Mouse (Mus musculus) limb, embryonic 15.5 days (tissue): Measurements from ENCODE around the gene B3gnt2. TPM values are rescaled to one million over a fixed set of nuclear protein-coding genes. Genes with fewer than 3 reads are reported as not detected.

Source experiments
- ATAC-seq: fragments of 200-750 bp; cut with Nextera tagmentation; 2 replicates; pipeline ENCODE4 v1.8.0; 2017; ENCODE audit warnings: low read depth, moderate TSS enrichment; ENCODE audit not compliant: insufficient number of reproducible peaks, low FRiP score, low TSS enrichment
- H3K27ac ChIP-seq: fragments of 300-500 bp; sonication (generic); 2 replicates; pipeline ENCODE4 v1.5.1; 2015; ENCODE audit warnings: moderate library complexity, mild to moderate bottlenecking, inconsistent platforms
- H3K27me3 ChIP-seq: fragments of 300-500 bp; sonication (generic); 2 replicates; pipeline ENCODE4 v1.6.1; 2015; ENCODE audit warnings: inconsistent platforms
- H3K36me3 ChIP-seq: fragments of 300-500 bp; sonication (generic); 2 replicates; pipeline ENCODE4 v1.6.1; 2015; ENCODE audit warnings: inconsistent platforms
- H3K4me1 ChIP-seq: fragments of 300-500 bp; sonication (generic); 2 replicates; pipeline ENCODE4 v1.6.1; 2015; ENCODE audit warnings: inconsistent platforms
- H3K4me2 ChIP-seq: fragments of 300-500 bp; sonication (generic); 2 replicates; pipeline ENCODE4 v1.6.1; 2015; ENCODE audit warnings: mild to moderate bottlenecking, inconsistent platforms
- H3K4me3 ChIP-seq: fragments of 300-500 bp; sonication (generic); 2 replicates; pipeline ENCODE4 v1.5.1; 2015; ENCODE audit warnings: mild to moderate bottlenecking, inconsistent platforms
- H3K9ac ChIP-seq: fragments of 300-500 bp; sonication (generic); 2 replicates; pipeline ENCODE4 v1.6.1; 2015; ENCODE audit warnings: inconsistent platforms
- H3K9me3 ChIP-seq: fragments of 300-500 bp; sonication (generic); 2 replicates; pipeline ENCODE4 v1.6.1; 2016; ENCODE audit warnings: inconsistent platforms
- WGBS: fragments of 180-500 bp; shearing (Covaris S2); methylation state at CpG from one replicate; pipeline ENCODE4 v1.1.7; 2015; 5-methylcytosine and 5-hydroxymethylcytosine counted together
- polyA plus RNA-seq: library from polyadenylated mRNA; unstranded; fragments of >200 nt; fragmentation: Nextera tagmentation; extraction: Ambion mirVana; gene quantifications from 2 replicates; pipeline ENCODE4 v1.2.1, GENCODE M21; 2015

B3gnt2 gene
- polyA plus RNA-seq, 1 experiment from 2014 or later: 11.6 TPM

GRCm38 (mm10) chr11:22805171-22805570, 55.6 kb downstream of the B3gnt2 start:
- Histone ChIP-seq H3K9me3 (no peaks in the 10 kb centered on the region), H3K27ac (no peak overlapping the region), H3K4me3 (no peak overlapping the region), H3K4me1 (peaks cover 3% of the 10 kb centered on the region), H3K27me3 (no peaks in the 10 kb centered on the region), H3K9ac (no peak overlapping the region), H3K36me3 (no peaks in the 10 kb centered on the region), H3K4me2 (no peak overlapping the region)
- ATAC-seq: no peak
- WGBS: 76% methylated on average over 1 of the region's 1 CpGs

GRCm38 (mm10) chr11:22799987-22800424, 60.8 kb downstream of the B3gnt2 start:
- H3K4me3 ChIP-seq: no peak overlapping the region
- no peaks in the 10 kb centered on the region for H3K27me3 ChIP-seq
- no peak overlapping the region for H3K9ac ChIP-seq
- 9% methylated on average over 9 of the region's 9 CpGs for WGBS
- no peaks in the 10 kb centered on the region for H3K9me3 ChIP-seq
- H3K27ac ChIP-seq: peak overlapping the region; percentile 60
- peak; percentile 57; the same call in 1 of the 2 replicates for ATAC-seq
- peak overlapping the region; percentile 37 for H3K4me2 ChIP-seq
- H3K36me3 ChIP-seq: no peaks in the 10 kb centered on the region
- H3K4me1 ChIP-seq: peaks cover 15% of the 10 kb centered on the region

DNA sequence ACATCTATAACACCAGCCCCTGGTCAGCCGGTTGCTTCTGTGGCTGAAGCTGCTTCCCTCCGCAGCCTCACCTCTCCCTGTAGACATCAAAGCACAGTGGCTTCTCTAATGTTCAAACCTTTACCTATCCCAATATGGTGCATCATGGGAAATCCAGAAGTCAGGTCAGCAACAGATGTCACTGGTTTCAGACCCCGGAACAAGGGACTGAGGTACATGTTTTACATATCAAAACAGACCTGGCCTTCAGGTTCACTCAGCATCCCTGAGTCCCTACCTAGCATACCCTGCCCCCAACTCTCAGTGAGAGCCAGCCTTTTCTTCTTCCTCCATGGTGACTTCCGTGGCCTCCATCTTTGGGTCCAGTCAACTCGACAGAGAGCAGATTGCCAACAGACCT, 61.8 kb downstream of the B3gnt2 start:
- WGBS: 63% methylated on average over 5 of the region's 5 CpGs
- no peak overlapping the region for H3K27ac ChIP-seq
- no peak overlapping the region for H3K9ac ChIP-seq
- no peak overlapping the region for H3K4me2 ChIP-seq
- H3K4me1 ChIP-seq: peaks cover 15% of the 10 kb centered on the region
- no peaks in the 10 kb centered on the region for H3K27me3 ChIP-seq
- no peaks in the 10 kb centered on the region for H3K9me3 ChIP-seq
- ATAC-seq: no peak
- H3K36me3 ChIP-seq: no peaks in the 10 kb centered on the region
- H3K4me3 ChIP-seq: no peak overlapping the region

DNA sequence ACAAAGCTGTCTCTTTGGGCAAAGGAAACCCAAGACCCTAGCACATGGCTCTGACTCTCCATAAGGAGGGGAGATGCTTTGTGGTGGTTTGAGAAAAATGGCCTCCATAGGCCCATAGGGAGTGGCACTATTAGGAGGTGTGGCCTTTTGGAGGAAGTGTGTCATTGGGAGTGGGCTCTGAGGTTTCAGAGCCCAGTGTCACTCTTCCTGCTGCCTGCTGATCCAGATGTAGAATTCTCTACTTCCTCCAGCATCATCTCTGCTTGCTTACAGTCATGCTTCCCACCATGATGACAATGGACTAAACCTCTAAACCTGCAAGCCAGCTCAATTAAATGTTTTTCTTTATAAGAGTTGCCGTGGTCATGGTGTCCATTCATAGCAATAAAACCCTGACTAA, 66.0 kb downstream of the B3gnt2 start:
- H3K27ac ChIP-seq: no peak overlapping the region
- H3K9ac ChIP-seq: no peak overlapping the region
- peaks cover 7% of the 10 kb centered on the region for H3K4me1 ChIP-seq
- H3K36me3 ChIP-seq: no peaks in the 10 kb centered on the region
- no peaks in the 10 kb centered on the region for H3K27me3 ChIP-seq
- H3K9me3 ChIP-seq: no peaks in the 10 kb centered on the region
- H3K4me2 ChIP-seq: no peak overlapping the region
- ATAC-seq: no peak
- H3K4me3 ChIP-seq: no peak overlapping the region
- 76% methylated on average over 1 of the region's 1 CpGs for WGBS

DNA sequence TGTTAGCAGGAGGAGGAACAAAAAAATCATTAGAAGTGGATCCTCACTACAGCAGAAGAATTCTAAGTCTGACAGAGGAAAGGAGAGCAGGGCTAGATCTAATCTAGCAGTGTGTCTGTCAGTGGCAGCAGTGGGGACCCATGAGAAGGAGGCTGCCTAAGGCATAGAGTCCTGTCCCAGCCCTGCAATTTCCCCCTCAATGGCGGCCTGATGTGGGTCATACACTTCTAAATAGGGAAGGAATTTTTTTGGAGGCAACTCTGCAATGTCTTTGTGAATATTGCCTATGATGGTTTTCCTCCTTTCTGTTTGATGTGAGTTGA, 66.9 kb downstream of the B3gnt2 start:
- Histone ChIP-seq H3K27me3 (no peaks in the 10 kb centered on the region), H3K4me2 (no peak overlapping the region), H3K9me3 (no peaks in the 10 kb centered on the region), H3K9ac (no peak overlapping the region), H3K4me1 (no peaks in the 10 kb centered on the region), H3K27ac (no peak overlapping the region), H3K36me3 (no peaks in the 10 kb centered on the region), H3K4me3 (no peak overlapping the region)
- WGBS: 89% methylated on average over 1 of the region's 1 CpGs
- ATAC-seq: no peak

GRCm38 (mm10) chr11:22793176-22793880, 67.4 kb downstream of the B3gnt2 start:
- no peak for ATAC-seq
- Histone ChIP-seq H3K27ac (no peak overlapping the region), H3K4me3 (no peak overlapping the region), H3K27me3 (no peaks in the 10 kb centered on the region), H3K9me3 (no peaks in the 10 kb centered on the region), H3K4me2 (no peak overlapping the region), H3K36me3 (no peaks in the 10 kb centered on the region), H3K9ac (no peak overlapping the region), H3K4me1 (no peaks in the 10 kb centered on the region)
- 82% methylated on average over 3 of the region's 3 CpGs for WGBS

DNA sequence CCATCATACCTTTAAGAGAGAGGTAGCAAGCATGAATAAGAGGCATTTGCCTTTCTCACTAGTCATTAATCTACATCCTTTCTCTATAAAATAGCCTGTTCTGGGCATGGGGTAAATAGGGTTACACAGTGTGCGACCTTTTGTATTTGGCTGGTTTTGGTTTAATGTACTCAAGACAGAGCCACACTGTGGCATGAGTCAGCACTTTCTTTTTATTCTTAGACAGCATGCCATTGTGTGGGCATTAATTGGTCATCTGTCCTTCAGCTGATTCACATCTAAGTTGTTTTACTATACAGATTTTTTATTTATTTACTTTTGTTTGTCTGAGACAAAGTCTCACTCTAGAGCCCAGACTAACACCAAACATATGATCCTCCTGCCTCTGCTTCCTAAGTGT, 68.6 kb downstream of the B3gnt2 start:
- no peak for ATAC-seq
- Histone ChIP-seq H3K4me1 (no peaks in the 10 kb centered on the region), H3K4me2 (no peak overlapping the region), H3K27ac (no peak overlapping the region), H3K9me3 (no peaks in the 10 kb centered on the region), H3K36me3 (no peaks in the 10 kb centered on the region), H3K27me3 (no peaks in the 10 kb centered on the region), H3K4me3 (no peak overlapping the region), H3K9ac (no peak overlapping the region)
- 87% methylated on average over 1 of the region's 1 CpGs for WGBS

DNA sequence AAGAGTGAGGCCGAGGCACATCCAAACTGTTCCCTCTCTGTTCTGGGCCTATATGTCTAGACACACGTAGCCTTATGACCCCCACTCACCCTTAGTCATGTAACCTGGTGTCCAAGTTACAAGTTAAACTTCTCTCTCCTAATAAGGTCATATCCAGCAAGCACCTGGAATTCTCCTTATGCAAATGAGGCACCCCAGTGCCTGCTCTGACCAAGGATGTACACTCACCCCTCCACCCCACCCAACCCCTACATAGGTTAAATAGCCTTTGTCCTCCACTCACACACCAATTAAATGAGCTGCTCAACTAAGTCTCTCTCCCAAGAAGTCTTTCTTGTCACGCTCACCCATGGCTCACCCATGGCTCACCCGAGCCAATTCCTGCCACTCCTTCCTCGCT, 69.0 kb downstream of the B3gnt2 start:
- Histone ChIP-seq H3K9ac (no peak overlapping the region), H3K4me1 (no peaks in the 10 kb centered on the region), H3K27ac (no peak overlapping the region), H3K9me3 (no peaks in the 10 kb centered on the region), H3K27me3 (no peaks in the 10 kb centered on the region), H3K36me3 (no peaks in the 10 kb centered on the region), H3K4me3 (no peak overlapping the region), H3K4me2 (no peak overlapping the region)
- WGBS: 85% methylated on average over 5 of the region's 5 CpGs
- no peak for ATAC-seq

DNA sequence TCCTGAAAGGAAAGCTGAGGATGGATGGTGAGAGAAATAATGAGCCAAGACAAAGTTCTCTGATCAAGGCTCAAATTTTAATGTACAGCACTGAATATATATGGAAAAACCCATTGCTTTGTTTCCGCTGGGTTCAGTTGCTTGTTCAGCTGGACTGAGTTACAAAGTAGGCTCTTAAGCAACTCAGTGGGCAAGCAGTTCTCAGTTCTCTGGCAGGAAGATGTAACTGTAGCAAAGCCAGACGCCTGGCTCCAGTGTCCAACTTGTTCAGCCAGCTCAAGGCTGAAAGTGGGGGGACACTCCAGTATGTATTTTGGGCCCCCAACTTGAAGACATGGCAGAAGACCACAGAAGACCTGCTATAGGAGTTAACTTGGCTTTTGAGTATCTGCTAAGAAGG, 72.9 kb downstream of the B3gnt2 start:
- no peak overlapping the region for H3K9ac ChIP-seq
- 78% methylated on average over 2 of the region's 2 CpGs for whole genome bisulfite sequencing
- H3K4me3 ChIP-seq: no peak overlapping the region
- no peaks in the 10 kb centered on the region for H3K4me1 ChIP-seq
- no peaks in the 10 kb centered on the region for H3K36me3 ChIP-seq
- H3K27me3 ChIP-seq: no peaks in the 10 kb centered on the region
- H3K27ac ChIP-seq: no peak overlapping the region
- no peak for ATAC-seq
- no peak overlapping the region for H3K4me2 ChIP-seq
- H3K9me3 ChIP-seq: no peaks in the 10 kb centered on the region

DNA sequence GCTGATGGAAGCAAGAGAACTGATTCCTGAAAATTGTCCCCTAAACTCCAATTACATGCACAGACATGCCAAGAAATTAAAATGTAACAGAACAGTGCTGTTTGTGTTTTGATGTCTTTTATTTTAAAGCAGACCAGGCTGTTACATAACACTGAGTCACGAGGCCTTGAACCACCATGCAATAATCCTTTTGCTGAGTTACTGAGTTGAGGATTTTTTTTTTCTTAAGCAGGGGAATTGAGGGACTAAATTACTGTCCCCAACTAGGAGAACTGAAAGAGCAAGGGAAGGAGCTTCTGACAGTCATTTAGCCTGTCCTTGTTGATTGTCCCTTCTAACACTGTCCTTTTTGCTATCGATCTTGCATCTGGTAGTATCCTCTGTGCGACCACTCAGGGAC, 76.3 kb downstream of the B3gnt2 start:
- 80% methylated on average over 3 of the region's 3 CpGs for WGBS
- H3K36me3 ChIP-seq: no peaks in the 10 kb centered on the region
- ATAC-seq: no peak

DNA sequence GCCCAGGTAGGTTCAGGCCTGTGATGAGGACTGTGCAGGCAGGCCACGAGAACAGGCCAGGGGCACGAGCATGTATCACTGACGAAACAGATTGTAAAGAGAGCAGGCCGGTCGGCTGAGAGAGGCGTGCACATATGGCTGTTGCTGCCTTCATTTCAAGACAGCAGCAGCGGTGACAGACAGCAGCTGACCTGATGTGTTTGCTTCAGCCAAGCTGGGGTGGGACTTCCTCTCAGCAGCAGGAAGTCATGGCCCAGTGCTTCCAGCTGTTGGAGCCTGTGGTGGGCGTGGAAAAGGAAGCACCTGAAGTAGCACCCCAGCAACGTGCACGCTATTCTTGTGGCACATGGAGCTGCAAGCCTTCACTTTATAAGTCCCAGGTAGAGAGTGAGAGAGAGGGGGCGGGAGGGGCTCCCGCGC, 78.0 kb downstream of the B3gnt2 start:
- Histone ChIP-seq H3K36me3 (no peaks in the 10 kb centered on the region), H3K4me2 (no peak overlapping the region), H3K27ac (no peak overlapping the region), H3K4me3 (no peak overlapping the region), H3K9me3 (no peaks in the 10 kb centered on the region), H3K4me1 (no peaks in the 10 kb centered on the region), H3K9ac (no peak overlapping the region), H3K27me3 (no peaks in the 10 kb centered on the region)
- 61% methylated on average over 13 of the region's 13 CpGs for WGBS
- ATAC-seq: no peak

More for the DNA sequence above, 76.3 kb downstream of the B3gnt2 start:
- Histone ChIP-seq H3K4me1 (no peaks in the 10 kb centered on the region), H3K27ac (no peak overlapping the region), H3K9me3 (no peaks in the 10 kb centered on the region), H3K9ac (no peak overlapping the region), H3K4me3 (no peak overlapping the region), H3K27me3 (no peaks in the 10 kb centered on the region), H3K4me2 (no peak overlapping the region)

- Histone ChIP-seq H3K9ac (no peak overlapping the region), H3K4me1 (no peaks in the 10 kb centered on the region), H3K4me3 (no peak overlapping the region), H3K27ac (no peak overlapping the region), H3K9me3 (no peaks in the 10 kb centered on the region), H3K4me2 (no peak overlapping the region), H3K27me3 (no peaks in the 10 kb centered on the region), H3K36me3 (no peaks in the 10 kb centered on the region)
- ATAC-seq: no peak
Measured at GRCm38 (mm10) chr11:22781190-22781589, 79.6 kb downstream of the B3gnt2 start.

GRCm38 (mm10) chr11:22780761-22781160, 80.0 kb downstream of the B3gnt2 start:
- no peaks in the 10 kb centered on the region for H3K4me1 ChIP-seq
- no peak for ATAC-seq
- no peaks in the 10 kb centered on the region for H3K9me3 ChIP-seq
- WGBS: 84% methylated on average over 2 of the region's 2 CpGs
- no peak overlapping the region for H3K27ac ChIP-seq
- no peak overlapping the region for H3K9ac ChIP-seq
- H3K27me3 ChIP-seq: no peaks in the 10 kb centered on the region
- H3K36me3 ChIP-seq: no peaks in the 10 kb centered on the region
- H3K4me3 ChIP-seq: no peak overlapping the region
- no peak overlapping the region for H3K4me2 ChIP-seq
